In the genomic region with DNA sequence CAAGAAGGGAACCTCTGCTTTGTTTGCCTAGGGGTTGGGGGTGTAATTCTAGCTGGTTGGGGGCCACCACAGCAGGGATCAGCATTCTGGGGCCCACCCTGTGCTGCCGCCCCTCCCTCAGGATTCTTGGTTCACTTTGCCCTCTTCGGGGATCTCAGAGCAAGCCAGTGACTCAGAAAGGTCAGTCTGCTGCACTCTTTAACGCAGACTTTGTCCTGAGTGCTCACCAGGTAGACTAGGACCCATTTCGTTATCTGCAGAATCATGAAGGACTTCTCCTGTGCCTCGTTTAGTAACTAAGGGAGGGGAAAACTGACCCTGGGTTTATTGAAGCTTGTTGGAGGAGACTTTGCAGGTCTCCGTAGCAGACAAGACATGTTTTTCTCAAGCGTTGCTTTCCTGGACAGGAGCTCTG, we compare ENCODE assay signal across 24 mouse cellular contexts. TPM values are rescaled to one million over a fixed set of nuclear protein-coding genes. Genes with fewer than 3 reads are reported as not detected.
DNase-seq lines count a peak whose midpoint lies in the region; ATAC-seq and TF ChIP-seq lines count a peak whose summit lies in the region.
"Had no signal": no experiment of that assay in that cellular context is flagged by ENCODE, and none has a peak within 500 bp of the region (broad histone marks: within the 10 kb centered on the region; RNA-seq: fewer than 3 reads in every experiment).

No protein-coding gene starts in this region.

- TF ChIP-seq POLR2A in testis, adult 2 months (IDR thresholded peaks at IDR 0.05; ENCODE audit: control insufficient read depth, low read depth, low read length), result no peak

- no peak for ATAC-seq in limb, embryonic 12.5 days (ENCODE audit: insufficient number of reproducible peaks, insufficient read depth, low FRiP score, low TSS enrichment, low read depth)
- no peak for ATAC-seq in liver, embryonic 11.5 days (replicated peaks; ENCODE audit: low FRiP score)
- ATAC-seq: forebrain, postnatal 0 days; hindbrain, postnatal 0 days; lung, postnatal 0 days had no signal

- peak overlapping the region; percentile 90 for H3K4me3 ChIP-seq in testis, adult 2 months (ENCODE audit: control insufficient read depth, low read depth, low read length)
- H3K4me3 ChIP-seq in limb, embryonic 12.5 days (replicated peaks), result no peak overlapping the region
- H3K4me3 ChIP-seq in liver, embryonic 11.5 days (ENCODE audit: low read depth, low read length), result no peak overlapping the region
- H3K4me3 ChIP-seq: liver, embryonic 15.5 days; neural tube, embryonic 15.5 days had no signal

- DNase-seq in embryo, embryonic 10 days (ENCODE audit: low spot score), result peak; percentile 38
- DNase-seq in embryo, embryonic 10.5 days (ENCODE audit: low spot score), result no peak
- no peak for DNase-seq in testis, postnatal 14 days (ENCODE audit: low spot score)
- no peak for DNase-seq in liver, embryonic 11.5 days (ENCODE audit: low spot score)
- DNase-seq in thymus, adult 18-20 months, result no peak
- DNase-seq: adrenal gland, adult 2 months; cerebellum, adult 11-12 months; cerebellum, postnatal 14 days; forebrain, postnatal 0 days; gastrocnemius, postnatal 14 days; heart, adult 11 months; kidney, adult 18-20 months; right cerebral cortex, adult 18-20 months; right cerebral cortex, postnatal 4 days; thymus, postnatal 25 days had no signal

- H3K27me3 ChIP-seq in testis, adult 2 months (ENCODE audit: control insufficient read depth, insufficient read depth, low read length), result no peaks in the 10 kb centered on the region
- no peaks in the 10 kb centered on the region for H3K27me3 ChIP-seq in limb, embryonic 12.5 days
- H3K27me3 ChIP-seq in liver, embryonic 11.5 days (replicated peaks; ENCODE audit: control insufficient read depth, insufficient read depth, low read length), result no peaks in the 10 kb centered on the region
- H3K27me3 ChIP-seq: liver, embryonic 15.5 days; neural tube, embryonic 15.5 days had no signal

- H3K27ac ChIP-seq in testis, adult 2 months (ENCODE audit: control insufficient read depth, insufficient read depth, low read depth, low read length), result no peak overlapping the region
- no peak overlapping the region for H3K27ac ChIP-seq in limb, embryonic 12.5 days
- no peak overlapping the region for H3K27ac ChIP-seq in liver, embryonic 11.5 days (ENCODE audit: low read depth, low read length)
- H3K27ac ChIP-seq: hindbrain, postnatal 0 days; kidney, postnatal 0 days; liver, embryonic 15.5 days; neural tube, embryonic 15.5 days had no signal

- 40% methylated on average over 7 of the region's 7 CpGs for WGBS in limb, embryonic 12.5 days
- 65% methylated on average over 7 of the region's 7 CpGs for WGBS in liver, embryonic 11.5 days

- 0 out of 2 replicates have a peak overlapping the region, but pooled peaks have one; percentile 0 for H3K4me2 ChIP-seq in limb, embryonic 12.5 days
- H3K4me2 ChIP-seq in liver, embryonic 11.5 days, result no peak overlapping the region
- H3K4me2 ChIP-seq: heart, embryonic 11.5 days; liver, embryonic 15.5 days; midbrain, embryonic 11.5 days; neural tube, embryonic 15.5 days had no signal

- H3K9me3 ChIP-seq in limb, embryonic 12.5 days, result peaks cover 5% of the 10 kb centered on the region; the same call in 1 of the 2 replicates
- H3K9me3 ChIP-seq in liver, embryonic 11.5 days (ENCODE audit: control insufficient read depth, low read length), result no peaks in the 10 kb centered on the region
- H3K9me3 ChIP-seq: liver, embryonic 15.5 days; neural tube, embryonic 15.5 days had no signal

- no peaks in the 10 kb centered on the region for H3K36me3 ChIP-seq in testis, adult 2 months (ENCODE audit: control insufficient read depth, insufficient read depth, low read length)
- no peaks in the 10 kb centered on the region for H3K36me3 ChIP-seq in limb, embryonic 12.5 days
- H3K36me3 ChIP-seq in liver, embryonic 11.5 days (ENCODE audit: control insufficient read depth, insufficient read depth, low read length), result no peaks in the 10 kb centered on the region
- H3K36me3 ChIP-seq: liver, embryonic 15.5 days; neural tube, embryonic 15.5 days had no signal

- peaks cover 5% of the 10 kb centered on the region for H3K4me1 ChIP-seq in testis, adult 2 months (ENCODE audit: control insufficient read depth, insufficient read depth, low read length)
- peaks cover 27% of the 10 kb centered on the region for H3K4me1 ChIP-seq in limb, embryonic 12.5 days (replicated peaks)
- H3K4me1 ChIP-seq in liver, embryonic 11.5 days (replicated peaks; ENCODE audit: control insufficient read depth, insufficient read depth, low read length), result no peaks in the 10 kb centered on the region
- H3K4me1 ChIP-seq: liver, embryonic 15.5 days; neural tube, embryonic 15.5 days had no signal

- no peak for TF ChIP-seq CTCF in testis, adult 2 months (IDR thresholded peaks at IDR 0.05; ENCODE audit: control insufficient read depth, insufficient read depth, insufficient replicate concordance, low read depth, low read length)

- H3K9ac ChIP-seq in limb, embryonic 12.5 days (replicated peaks), result no peak overlapping the region
- no peak overlapping the region for H3K9ac ChIP-seq in liver, embryonic 11.5 days (ENCODE audit: low read depth, low read length)
- H3K9ac ChIP-seq: forebrain, postnatal 0 days; liver, embryonic 15.5 days; neural tube, embryonic 15.5 days had no signal

RNA-seq across cellular contexts. Expression of a gene that starts 38.9 kb away (rescaled TPM):
- polyA plus RNA-seq in testis, adult 2 months (2012; rRNA removed), result 176 and 180 TPM in 2 replicates
- 73.1 and 74.3 TPM in 2 replicates for polyA plus RNA-seq in limb, embryonic 12.5 days (2016; fragmentation: Nextera tagmentation; extraction: Ambion mirVana)
- 40.1 and 43.1 TPM in 2 replicates for polyA plus RNA-seq in liver, embryonic 11.5 days (2014; fragmentation: Nextera tagmentation; extraction: Ambion mirVana)
